Mouse (Mus musculus): ENCODE data around the gene Sycp3.

DNA sequence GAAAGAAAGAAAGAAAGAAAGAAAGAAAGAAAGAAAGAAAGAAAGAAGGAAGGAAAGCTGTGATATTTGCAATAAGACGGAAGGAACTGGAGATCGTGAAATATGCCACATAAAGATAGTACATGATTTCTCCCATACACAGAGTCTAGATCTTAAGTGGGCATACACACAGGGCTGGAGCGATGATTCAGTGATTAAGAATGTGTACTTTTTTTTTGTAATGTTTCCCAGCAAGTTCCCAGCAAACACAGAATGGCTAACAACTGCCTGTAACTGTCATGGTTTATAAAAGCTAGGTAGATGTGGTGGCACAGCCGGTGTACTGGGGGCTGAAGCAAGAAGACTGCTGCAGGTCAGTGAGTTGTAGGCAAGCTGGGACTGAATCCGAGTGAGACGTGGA is 7.4 kb upstream of the Sycp3 start:
- no peak for TF ChIP-seq POLR2A (IDR thresholded peaks at IDR 0.05; ENCODE audit: insufficient read depth, low read length)
- no peak for TF ChIP-seq CTCF (IDR thresholded peaks at IDR 0.05; ENCODE audit: low read depth, low read length)
